Mouse (Mus musculus) embryonic facial prominence, embryonic 10.5 days (tissue): ENCODE results near the gene Gsx1. TPM values are rescaled to one million over a fixed set of nuclear protein-coding genes. Genes with fewer than 3 reads are reported as not detected.
A peak's percentile ranks its signal among the peaks of the same experiment; 100 is the strongest.

Experiments used
- DNase-seq: peaks from one replicate; pipeline ENCODE4 v3.0.0-alpha.2; 2017; ENCODE audit warnings: low spot score
- H3K27ac ChIP-seq: fragments of 300-500 bp; sonication (generic); replicated peaks from 2 replicates; pipeline ENCODE4 v1.5.1; 2016; ENCODE audit warnings: mild to moderate bottlenecking
- H3K27me3 ChIP-seq: fragments of 300-500 bp; sonication (generic); replicated peaks from 2 replicates; pipeline ENCODE4 v1.6.1; 2016; ENCODE audit warnings: low read depth, mild to moderate bottlenecking; ENCODE audit not compliant: poor library complexity, severe bottlenecking
- H3K36me3 ChIP-seq: fragments of 300-500 bp; sonication (generic); replicated peaks from 2 replicates; pipeline ENCODE4 v1.6.1; 2016; ENCODE audit warnings: mild to moderate bottlenecking, moderate library complexity
- H3K4me1 ChIP-seq: fragments of 300-500 bp; sonication (generic); 2 replicates; pipeline ENCODE4 v1.6.1; 2016
- H3K4me3 ChIP-seq: fragments of 300-500 bp; sonication (generic); 2 replicates; pipeline ENCODE4 v1.5.1; 2016; ENCODE audit warnings: mild to moderate bottlenecking, moderate library complexity
- H3K9me3 ChIP-seq: fragments of 300-500 bp; sonication (generic); 2 replicates; pipeline ENCODE4 v1.6.1; 2016; ENCODE audit warnings: mild to moderate bottlenecking
- WGBS: fragments of 180-500 bp; shearing (Covaris S2); methylation state at CpG from one replicate; pipeline ENCODE4 v1.1.7; 2016; 5-methylcytosine and 5-hydroxymethylcytosine counted together
- polyA plus RNA-seq: library from polyadenylated mRNA; unstranded; fragments of >200 nt; fragmentation: Nextera tagmentation; extraction: Ambion mirVana; gene quantifications from 2 replicates; pipeline ENCODE4 v1.2.1, GENCODE M21; 2016

Gene Gsx1
- polyA plus RNA-seq, 1 experiment from 2014 or later = 0.80 TPM

DNA sequence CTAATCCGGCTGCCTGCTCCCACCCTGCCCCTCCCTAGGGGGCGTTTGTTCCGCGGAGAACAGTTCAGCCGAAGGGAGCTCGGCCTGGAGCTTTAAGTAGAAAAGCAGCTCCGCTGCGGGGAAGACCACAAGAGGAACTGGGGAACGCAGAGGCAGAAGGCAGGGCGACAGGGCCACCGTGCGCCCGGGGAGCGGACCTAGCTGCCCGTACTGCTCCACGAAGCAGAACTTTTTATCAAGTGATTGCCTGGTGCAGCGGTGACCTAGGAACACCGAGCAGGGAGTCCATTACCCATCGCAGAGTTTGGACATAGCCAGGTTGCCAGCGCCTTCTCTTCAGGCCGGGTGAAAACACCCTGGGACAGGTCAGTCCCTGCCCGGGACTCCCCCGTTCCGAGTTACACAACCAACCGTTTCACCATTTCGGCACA, 2.5 kb upstream of the Gsx1 start:
- DNase-seq = peak; percentile 65
- Histone ChIP-seq H3K4me3 (peak overlapping the region; percentile 46), H3K36me3 (no peaks in the 10 kb centered on the region), H3K27ac (no peak overlapping the region), H3K27me3 (peaks cover 98% of the 10 kb centered on the region), H3K4me1 (peaks cover 27% of the 10 kb centered on the region), H3K9me3 (peaks cover 8% of the 10 kb centered on the region; the same call in 1 of the 2 replicates)
- under 1% methylated on average over 26 of the region's 26 CpGs for WGBS

DNA sequence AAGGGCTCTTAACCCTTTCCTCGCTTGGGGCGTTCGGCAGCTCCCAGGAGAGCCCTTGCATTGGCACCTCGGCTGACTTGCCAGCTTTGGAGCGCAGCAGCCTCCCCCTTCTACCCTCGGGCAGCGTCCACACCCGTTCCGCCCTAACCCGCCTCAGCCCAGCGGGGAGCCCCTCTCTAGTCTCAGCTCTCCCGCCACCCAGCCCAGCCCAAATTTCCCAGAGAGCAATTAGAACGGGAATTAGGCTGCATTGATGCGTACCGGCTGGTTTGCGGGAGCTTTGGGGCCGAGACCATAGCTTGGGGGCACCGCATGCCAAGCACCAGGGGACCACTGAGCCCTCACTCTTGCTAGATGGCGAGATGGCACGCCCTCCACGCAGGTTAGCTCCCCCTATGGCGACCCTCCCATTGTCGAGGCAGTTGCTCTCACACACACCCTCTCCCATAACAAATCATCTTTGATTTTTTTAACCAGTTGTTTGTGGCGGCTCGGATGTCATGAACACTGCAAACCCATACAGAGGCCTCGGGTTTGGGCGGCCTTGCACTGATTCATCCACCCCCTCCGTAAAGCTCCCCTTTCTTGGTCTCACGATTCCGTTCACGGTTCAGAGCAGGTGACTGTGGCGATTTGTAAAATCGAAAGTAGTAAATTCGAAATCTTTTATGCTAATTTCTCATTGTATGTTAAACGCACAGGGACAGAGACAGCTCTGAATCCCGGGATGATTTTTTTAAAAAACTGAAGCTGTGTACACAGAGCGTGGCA, 1.5 kb upstream of the Gsx1 start:
- WGBS = under 1% methylated on average over 37 of the region's 37 CpGs
- DNase-seq = peak; percentile 37
- peaks cover 100% of the 10 kb centered on the region for H3K27me3 ChIP-seq
- peaks cover 8% of the 10 kb centered on the region; the same call in 1 of the 2 replicates for H3K9me3 ChIP-seq
- H3K36me3 ChIP-seq = no peaks in the 10 kb centered on the region
- peaks cover 27% of the 10 kb centered on the region for H3K4me1 ChIP-seq
- H3K4me3 ChIP-seq = peak overlapping the region; percentile 46
- no peak overlapping the region for H3K27ac ChIP-seq

DNA sequence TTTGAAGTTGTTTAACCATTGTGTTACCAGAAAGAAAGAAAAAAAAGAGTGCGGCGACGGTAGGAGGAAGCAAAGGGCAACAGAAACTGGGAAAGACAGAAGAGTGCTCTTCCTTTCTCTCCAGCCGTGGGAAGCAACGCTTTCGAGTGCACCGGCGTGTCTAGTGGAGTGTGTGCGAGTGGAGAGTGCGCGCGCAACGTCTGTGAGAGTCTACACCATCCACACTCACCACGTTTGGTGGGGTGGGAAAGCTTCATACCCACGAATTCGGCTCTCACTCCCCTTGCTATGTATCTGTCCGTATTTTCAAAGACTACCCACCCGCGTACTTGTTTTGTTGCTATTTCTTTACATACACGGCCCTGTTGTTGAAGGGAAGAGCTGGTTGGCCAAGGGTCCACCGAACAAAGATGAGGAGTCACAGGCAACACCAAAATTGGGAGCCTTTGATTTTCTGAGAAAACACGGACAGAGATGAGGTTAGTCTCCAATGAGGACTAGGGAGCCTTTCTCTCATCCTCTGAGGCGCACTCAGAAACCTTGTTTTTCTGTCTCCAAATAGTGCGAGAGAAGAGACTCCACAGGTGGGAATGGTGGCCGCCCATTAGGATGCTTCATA, 835 bp upstream of the Gsx1 start:
- Histone ChIP-seq H3K27ac (no peak overlapping the region), H3K9me3 (peaks cover 8% of the 10 kb centered on the region; the same call in 1 of the 2 replicates), H3K4me1 (peaks cover 27% of the 10 kb centered on the region), H3K36me3 (no peaks in the 10 kb centered on the region), H3K27me3 (peaks cover 100% of the 10 kb centered on the region), H3K4me3 (peak overlapping the region; percentile 48; the same call in 1 of the 2 replicates)
- WGBS = 2% methylated on average over 25 of the region's 25 CpGs
- DNase-seq = peak; percentile 21

DNA sequence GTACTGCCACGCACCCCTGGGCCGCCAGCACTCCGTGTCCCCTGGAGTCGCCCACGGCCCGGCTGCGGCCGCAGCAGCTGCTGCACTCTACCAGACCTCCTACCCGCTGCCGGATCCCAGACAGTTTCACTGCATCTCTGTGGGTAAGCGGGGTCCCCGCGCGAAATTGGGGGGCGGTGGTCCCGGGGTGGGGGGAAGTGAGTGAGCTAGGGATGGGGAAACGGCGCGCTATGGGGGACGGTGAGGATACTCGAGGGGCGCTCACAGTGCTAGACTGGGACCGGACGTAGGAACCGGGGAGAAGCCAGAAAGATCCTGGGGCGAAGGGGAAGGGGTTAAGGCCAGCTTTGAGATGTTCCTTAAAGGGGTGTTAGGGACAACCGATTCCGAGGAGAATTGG, 660 bp downstream of the Gsx1 start:
- no peak for DNase-seq
- H3K27ac ChIP-seq = no peak overlapping the region
- no peaks in the 10 kb centered on the region for H3K9me3 ChIP-seq
- peaks cover 27% of the 10 kb centered on the region for H3K4me1 ChIP-seq
- 1% methylated on average over 28 of the region's 28 CpGs for WGBS
- peaks cover 100% of the 10 kb centered on the region for H3K27me3 ChIP-seq
- H3K36me3 ChIP-seq = no peaks in the 10 kb centered on the region
- H3K4me3 ChIP-seq = peak overlapping the region; percentile 48

DNA sequence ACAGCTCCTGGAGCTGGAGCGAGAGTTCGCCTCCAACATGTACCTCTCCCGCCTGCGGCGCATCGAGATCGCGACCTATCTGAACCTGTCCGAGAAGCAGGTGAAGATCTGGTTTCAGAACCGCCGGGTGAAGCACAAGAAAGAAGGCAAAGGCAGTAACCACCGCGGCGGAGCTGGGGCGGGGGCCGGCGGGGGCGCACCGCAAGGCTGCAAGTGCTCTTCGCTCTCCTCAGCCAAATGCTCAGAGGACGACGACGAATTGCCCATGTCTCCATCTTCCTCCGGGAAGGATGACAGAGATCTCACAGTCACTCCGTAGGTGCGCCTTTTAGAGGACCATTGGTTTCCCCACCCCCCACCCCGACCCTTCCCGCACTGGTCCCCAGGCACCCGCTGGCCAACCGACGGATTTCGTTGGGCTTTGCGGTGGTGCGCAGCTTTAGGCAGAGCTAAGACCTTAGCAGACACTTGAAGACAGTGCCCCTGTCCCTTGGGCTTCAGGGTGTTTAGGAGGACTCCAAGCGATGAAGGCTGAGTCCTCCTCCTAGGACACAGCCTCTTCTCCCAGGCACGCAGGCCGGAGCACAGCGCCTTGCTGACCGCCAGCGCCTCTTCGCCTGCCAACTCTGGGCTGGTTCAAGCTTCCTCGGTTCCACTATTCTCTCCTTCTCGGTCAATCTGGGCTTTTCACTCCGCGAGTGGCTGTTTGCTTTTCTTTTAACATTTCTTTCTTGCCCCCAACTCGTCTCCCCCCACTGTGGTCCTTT, 1.5 kb downstream of the Gsx1 start:
- Histone ChIP-seq H3K4me1 (peaks cover 27% of the 10 kb centered on the region), H3K27me3 (peaks cover 99% of the 10 kb centered on the region), H3K27ac (no peak overlapping the region), H3K9me3 (no peaks in the 10 kb centered on the region), H3K4me3 (peak overlapping the region; percentile 48), H3K36me3 (no peaks in the 10 kb centered on the region)
- 2% methylated on average over 46 of the region's 46 CpGs for WGBS
- peak; percentile 41 for DNase-seq

DNA sequence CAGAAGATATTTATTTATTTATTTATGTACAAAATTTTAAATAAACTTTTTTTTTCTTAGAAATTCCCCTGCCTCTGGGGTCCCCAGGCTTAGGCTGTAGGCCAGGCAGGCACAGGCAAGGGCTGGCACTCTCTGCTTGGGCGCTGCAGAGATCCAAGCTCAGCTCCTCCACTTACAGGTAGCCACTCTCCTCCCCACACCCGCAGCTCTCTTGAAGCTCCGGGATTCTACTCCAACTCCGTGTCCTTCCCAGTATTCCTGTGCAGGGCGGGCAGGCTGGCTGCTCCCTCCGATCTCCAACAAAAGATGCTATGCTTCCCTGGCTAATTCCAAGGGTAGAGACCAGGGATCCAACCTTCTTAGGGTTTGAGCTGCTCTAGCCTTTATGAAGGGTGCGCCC, 2.4 kb downstream of the Gsx1 start:
- Histone ChIP-seq H3K36me3 (no peaks in the 10 kb centered on the region), H3K27ac (no peak overlapping the region), H3K27me3 (peaks cover 99% of the 10 kb centered on the region), H3K9me3 (no peaks in the 10 kb centered on the region), H3K4me1 (peaks cover 24% of the 10 kb centered on the region), H3K4me3 (0 out of 2 replicates have a peak overlapping the region, but pooled peaks have one; percentile 6)
- 1% methylated on average over 7 of the region's 7 CpGs for WGBS
- no peak for DNase-seq

DNA sequence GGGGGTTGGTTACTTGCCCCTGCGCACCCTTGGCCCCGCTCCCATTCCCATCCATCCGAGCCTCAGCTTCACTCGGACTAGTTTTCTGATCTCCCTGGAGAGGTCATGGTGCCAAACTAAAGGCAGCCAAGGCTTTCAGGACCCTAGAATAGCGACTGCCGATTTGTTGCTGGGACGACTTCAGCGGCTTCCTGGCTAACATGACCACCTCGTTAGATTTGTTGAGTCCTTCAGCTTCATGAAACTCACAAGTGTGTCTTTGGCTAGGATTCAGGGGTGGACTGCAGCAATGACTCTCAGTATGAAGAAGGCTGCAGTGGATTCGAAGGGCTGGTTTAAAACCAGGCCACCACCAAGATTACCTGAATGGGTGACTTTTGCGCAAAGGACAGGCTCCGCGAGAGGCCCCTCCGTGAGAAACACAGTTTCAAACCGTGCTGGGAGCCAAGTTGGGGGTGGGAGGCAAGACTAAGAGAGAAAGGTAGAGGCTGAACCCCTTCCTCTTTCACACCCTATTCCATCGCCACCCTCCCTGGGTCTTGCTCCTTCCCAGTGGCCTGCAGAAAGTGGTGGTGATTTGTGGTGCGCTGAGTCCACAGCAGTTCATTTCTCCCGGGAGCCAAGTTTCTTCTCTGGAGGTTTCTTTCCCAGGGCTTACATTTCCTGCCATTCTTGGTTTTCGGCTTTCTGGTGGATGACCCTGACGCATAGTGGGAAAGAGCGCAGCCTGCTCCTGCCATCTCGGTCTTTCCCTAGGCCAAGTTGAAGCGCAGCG, 3.5 kb downstream of the Gsx1 start:
- H3K4me3 ChIP-seq = no peak overlapping the region
- no peak overlapping the region for H3K27ac ChIP-seq
- 2% methylated on average over 24 of the region's 24 CpGs for WGBS

DNA sequence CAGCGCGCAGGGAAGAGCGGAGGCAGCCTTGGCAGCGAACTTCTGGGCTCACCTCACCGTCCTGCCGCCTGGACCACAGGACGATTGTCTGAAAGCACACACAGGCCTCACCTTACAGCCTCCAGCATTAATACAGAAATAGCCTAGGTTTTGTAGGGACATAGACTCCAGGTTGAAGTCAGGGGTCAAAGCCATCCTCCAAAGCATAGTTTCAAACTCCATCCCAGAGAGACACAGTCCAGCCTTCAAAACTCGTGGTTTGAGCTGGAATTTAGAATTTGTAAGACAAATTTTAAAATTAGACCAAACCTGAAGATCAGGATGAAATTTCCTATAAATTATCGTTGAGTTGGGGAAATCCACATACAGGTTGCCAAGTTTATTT, 4.1 kb downstream of the Gsx1 start:
- WGBS = 3% methylated on average over 9 of the region's 9 CpGs
- Histone ChIP-seq H3K27ac (no peak overlapping the region), H3K27me3 (peaks cover 99% of the 10 kb centered on the region), H3K9me3 (no peaks in the 10 kb centered on the region), H3K36me3 (no peaks in the 10 kb centered on the region), H3K4me1 (peaks cover 14% of the 10 kb centered on the region), H3K4me3 (no peak overlapping the region)
- no peak for DNase-seq

More for the DNA sequence above, 3.5 kb downstream of the Gsx1 start:
- DNase-seq = peak; percentile 23
- H3K27me3 ChIP-seq = peaks cover 99% of the 10 kb centered on the region
- no peaks in the 10 kb centered on the region for H3K9me3 ChIP-seq
- no peaks in the 10 kb centered on the region for H3K36me3 ChIP-seq
- H3K4me1 ChIP-seq = peaks cover 16% of the 10 kb centered on the region

DNA sequence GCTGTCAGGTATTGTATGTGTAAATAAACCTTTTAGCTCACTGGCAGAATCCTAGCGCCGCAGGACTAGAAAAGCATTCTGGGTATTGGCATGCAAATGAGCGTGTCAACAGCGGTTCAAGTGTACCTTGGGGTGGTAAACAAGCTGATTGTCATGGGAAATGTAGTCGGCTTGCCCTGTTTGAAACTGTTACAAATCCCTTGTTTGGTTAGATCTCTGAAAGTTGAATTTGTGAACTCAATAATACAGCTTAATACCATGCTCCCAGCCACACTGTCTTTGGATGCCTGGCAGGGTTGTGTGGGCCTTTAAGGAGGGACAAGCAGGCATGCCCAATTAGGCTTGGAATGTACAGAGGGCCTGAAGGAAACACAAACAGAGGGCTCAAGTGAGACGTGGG, 16.4 kb downstream of the Gsx1 start:
- WGBS = 9% methylated on average over 6 of the region's 6 CpGs
- H3K4me3 ChIP-seq = no peak overlapping the region
- H3K27me3 ChIP-seq = peaks cover 24% of the 10 kb centered on the region
- 0 out of 2 replicates have a peak, but pooled peaks cover 4% of the 10 kb centered on the region for H3K9me3 ChIP-seq
- H3K27ac ChIP-seq = no peak overlapping the region
- H3K36me3 ChIP-seq = no peaks in the 10 kb centered on the region
- peaks cover 10% of the 10 kb centered on the region for H3K4me1 ChIP-seq
- no peak for DNase-seq

DNA sequence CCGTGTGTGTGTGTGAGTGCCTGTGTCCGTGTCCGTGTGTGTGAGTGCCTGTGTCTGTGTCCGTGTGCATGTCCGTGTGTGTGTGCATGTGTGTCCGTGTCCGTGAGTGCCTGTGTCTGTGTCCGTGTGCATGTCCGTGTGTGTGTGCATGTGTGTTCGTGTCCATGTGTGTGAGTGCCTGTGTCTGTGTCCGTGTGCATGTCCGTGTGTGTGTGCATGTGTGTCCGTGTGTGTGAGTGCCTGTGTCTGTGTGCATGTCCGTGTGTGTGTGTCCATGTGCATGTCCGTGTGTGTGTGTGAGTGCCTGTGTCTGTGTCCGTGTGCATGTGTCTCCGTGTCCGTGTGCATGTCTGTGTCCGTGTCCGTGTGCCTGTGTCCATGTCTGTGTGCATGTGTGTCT, 19.4 kb downstream of the Gsx1 start:
- Histone ChIP-seq H3K9me3 (0 out of 2 replicates have a peak, but pooled peaks cover 4% of the 10 kb centered on the region), H3K27ac (no peak overlapping the region), H3K36me3 (no peaks in the 10 kb centered on the region), H3K4me1 (peaks cover 10% of the 10 kb centered on the region), H3K4me3 (no peak overlapping the region), H3K27me3 (peaks cover 17% of the 10 kb centered on the region)
- DNase-seq = no peak
- WGBS = 95% methylated on average over 20 of the region's 20 CpGs

DNA sequence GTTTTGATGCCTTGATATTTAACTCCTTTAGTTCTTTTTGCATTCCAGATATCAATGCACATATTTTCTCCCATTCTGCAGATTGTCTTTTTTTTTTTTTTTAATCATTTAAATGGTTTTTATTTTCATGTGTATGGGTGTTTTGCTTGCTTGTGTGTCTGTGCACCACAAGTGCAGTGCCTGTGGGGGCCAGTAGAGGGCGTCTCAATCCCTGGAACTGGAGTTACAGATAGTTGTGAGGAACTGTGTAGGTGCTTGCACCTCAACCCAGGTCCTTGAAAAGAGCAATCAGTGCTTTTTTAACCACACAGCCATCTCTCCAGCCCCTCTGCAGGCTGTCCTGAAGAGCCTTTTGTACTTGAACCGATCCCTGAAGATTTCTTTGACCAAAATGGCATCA, 20.0 kb downstream of the Gsx1 start:
- no peak overlapping the region for H3K27ac ChIP-seq
- H3K9me3 ChIP-seq = 0 out of 2 replicates have a peak, but pooled peaks cover 4% of the 10 kb centered on the region
- H3K4me3 ChIP-seq = no peak overlapping the region
- DNase-seq = no peak
- no peaks in the 10 kb centered on the region for H3K36me3 ChIP-seq
- 71% methylated on average over 2 of the region's 2 CpGs for WGBS
- peaks cover 10% of the 10 kb centered on the region for H3K4me1 ChIP-seq
- H3K27me3 ChIP-seq = peaks cover 19% of the 10 kb centered on the region
